Mouse (Mus musculus) spleen, postnatal 4 days (tissue): ENCODE measurements around the gene Hpd.

ENCODE experiments used
- DNase-seq, 2 experiments: peaks; one replicate each; pipeline ENCODE4 v3.0.0; 2022; ENCODE audit warnings: low spot score in 2 of 2

Hpd gene

DNA sequence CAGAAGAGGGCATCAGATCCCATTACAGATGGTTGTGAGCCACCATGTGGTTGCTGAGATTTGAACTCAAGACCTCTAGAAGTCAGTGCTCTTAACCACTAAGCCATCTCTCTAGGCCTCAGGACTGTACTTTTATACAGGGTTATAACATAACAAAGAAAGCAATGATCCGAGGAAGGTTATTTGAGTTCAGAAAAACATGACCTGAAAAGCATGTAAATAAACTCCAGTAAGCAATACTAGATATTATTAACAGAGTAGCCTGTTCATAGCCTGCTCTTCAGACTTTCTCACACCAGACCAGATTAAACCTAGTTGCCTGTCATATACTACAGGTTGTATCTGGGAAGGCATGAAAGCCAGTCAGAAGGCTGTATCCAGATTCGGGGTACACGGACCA, 4.8 kb upstream of the Hpd start:
- DNase-seq, result no peak

DNA sequence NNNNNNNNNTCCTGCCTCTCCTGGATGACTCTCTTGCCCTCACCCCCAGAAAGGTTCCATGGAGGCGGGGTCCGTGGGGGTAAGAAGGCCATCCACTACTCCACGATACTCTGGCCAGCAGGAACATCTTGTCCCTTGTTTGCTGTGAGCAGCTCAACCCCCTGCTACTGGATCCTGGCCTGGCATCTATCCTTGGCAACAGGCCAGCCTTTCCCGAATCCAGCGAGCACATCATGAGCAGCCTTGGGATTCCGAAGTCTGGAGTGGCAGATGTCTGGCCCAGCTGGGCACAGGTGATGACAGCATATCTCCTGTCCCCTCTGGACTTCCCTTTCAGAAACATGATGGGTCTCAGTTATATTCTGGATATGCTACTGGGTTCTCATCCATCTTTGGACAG, 3.4 kb upstream of the Hpd start:
- no peak for DNase-seq

GRCm38 (mm10) chr5:123181536-123181935, 991 bp downstream of the Hpd start:
- DNase-seq, result no peak

DNA sequence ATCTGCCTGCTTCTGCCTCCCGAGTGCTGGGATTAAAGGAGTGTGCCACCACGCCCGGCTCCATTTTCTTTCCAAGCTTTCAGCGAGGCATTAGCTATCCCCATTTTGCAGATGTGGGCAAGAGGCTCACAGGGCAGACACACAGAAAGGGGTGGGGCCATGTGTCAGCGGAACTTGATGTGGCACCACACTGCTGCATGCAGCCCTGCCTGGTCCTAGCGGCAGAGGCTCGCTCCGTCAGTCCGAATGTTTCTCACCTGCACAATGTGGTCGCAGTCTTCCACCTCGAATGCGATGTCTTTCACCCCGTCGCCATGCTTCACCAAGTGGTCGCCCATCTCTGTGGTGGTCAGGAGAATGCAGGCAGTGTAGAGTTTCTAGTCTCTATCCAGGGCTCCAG, 2.1 kb downstream of the Hpd start:
- DNase-seq, result no peak

- no peak for DNase-seq
Observed at GRCm38 (mm10) chr5:123178792-123179191, 3.7 kb downstream of the Hpd start.

DNA sequence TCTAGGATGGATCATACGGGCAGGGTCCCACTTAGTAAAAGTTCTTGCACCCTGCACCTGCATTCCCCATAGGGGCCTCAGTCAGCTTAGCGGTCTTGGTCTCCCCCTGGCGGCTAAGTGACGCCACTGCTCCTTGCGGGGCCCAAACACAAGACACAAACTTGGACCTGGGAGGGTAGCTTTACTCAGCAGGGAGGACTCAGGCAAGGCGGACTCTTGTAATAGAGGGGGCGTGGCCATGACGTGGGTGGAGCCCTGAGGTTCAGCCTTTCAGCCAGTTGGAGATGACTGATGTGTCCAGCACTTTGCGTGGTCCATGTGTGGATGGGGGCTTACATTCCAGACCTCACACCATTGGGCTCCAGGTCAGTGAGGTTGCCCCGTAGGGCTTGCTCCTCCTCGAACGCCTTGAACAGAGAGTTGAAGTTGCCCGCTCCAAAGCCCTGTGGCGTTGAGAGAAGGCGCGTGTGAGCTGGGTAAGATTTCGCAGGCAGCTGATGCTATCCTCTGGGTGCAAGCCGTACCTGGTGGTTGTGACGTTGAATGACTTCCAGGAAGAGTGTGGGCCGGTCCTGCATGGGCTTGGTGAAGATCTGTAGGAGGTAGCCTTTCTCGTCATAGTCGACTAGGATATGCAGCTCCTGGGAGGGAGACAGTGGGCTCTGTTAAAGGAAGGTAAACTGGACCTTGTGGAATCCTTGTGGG, 10.7 kb downstream of the Hpd start:
- DNase-seq, result peak; percentile 93 to 97

- DNase-seq, result no peak
Observed at GRCm38 (mm10) chr5:123170365-123170764, 12.2 kb downstream of the Hpd start.

- DNase-seq, result no peak
Observed at GRCm38 (mm10) chr5:123169284-123169683, 13.2 kb downstream of the Hpd start, which contains the start of gene Psmd9. Psmd9 (plus strand) TSS chr5:123169413.

- DNase-seq, result no peak
Observed at GRCm38 (mm10) chr5:123167591-123167990, 14.9 kb downstream of the Hpd start.

DNA sequence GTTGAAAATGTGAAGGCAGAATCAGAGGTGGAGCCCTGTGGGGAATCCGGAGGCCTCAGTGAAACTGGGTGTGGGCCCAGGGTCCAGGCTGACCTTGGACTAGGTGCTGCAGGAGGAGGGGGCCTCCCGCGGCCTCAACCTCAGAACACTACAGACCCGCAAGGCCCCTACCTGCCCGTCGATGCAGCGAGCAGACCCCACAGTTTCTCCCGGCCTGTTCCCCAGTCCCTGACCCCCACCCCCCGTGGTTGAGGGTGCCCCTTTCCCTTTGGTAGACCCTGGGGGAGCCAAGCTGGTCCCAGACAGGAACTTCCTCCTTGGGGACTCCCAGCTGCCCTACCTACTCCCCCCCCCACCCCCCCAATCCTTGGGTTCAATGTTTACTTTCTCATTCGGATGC, 16.1 kb downstream of the Hpd start:
- no peak for DNase-seq

DNA sequence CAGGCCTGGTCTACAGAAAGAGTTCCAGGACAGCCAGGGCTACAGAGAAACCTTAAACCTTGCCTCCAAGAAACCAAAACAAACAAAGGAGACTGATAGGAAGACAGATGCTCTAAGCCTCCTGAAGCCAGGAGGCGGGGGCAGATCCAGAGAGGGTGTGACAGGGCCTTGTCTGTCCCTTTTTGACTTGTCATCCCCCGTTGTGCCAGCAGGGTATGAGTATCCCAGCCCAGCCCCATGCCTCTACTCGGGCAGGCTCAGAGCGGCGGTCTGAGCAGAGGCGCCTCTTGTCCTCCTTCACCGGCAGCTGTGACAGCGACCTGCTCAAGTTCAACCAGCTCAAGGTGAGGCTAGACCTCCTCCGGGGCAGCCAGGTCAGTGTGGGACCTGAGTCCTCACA, 19.6 kb downstream of the Hpd start:
- DNase-seq, result peak in 1 of 2 experiments; percentile 67

DNA sequence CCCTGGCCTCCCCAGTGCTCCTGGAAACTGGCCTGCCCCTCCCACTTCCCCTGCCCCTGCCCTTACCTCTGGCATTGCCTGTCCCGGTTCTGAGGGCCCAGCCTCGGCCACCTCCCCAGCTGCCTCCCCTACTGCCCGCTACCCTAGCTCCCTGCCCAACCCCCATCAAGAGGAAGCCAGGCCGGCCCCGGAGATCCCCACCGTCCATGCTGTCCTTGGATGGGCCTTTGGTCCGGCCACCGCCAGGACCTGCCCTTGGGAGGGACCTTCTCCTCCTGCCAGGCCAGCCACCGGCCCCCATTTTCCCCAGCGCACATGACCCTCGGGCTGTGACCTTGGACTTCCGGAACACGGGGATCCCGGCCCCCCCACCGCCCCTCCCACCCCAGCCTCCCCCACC, 22.2 kb downstream of the Hpd start:
- peak in 1 of 2 experiments; percentile 67 for DNase-seq

GRCm38 (mm10) chr5:123159866-123160265, 22.7 kb downstream of the Hpd start:
- DNase-seq, result no peak

- no peak for DNase-seq
Observed at GRCm38 (mm10) chr5:123159446-123159845, 23.1 kb downstream of the Hpd start.

DNA sequence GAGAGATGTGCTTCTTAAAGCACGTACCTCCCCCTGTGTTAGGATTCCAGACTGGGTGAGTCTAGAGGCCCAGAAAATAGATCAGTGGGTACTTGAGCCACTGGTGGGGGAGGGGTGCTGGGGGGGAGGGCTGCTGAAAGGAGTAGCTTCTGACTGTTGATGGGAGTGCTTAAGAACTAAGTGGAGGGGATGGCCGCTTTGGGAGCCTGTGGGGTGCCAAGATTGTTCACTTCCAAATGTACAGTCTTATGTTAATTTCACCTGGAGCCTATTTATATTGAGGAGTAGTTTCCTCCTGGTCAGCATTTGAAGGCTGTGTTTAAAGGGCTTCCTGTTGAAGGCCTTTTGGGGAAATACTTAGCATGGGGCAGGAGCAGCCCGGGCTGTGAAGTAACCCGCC, 24.6 kb downstream of the Hpd start:
- DNase-seq, result no peak

- peak in 1 of 2 experiments; percentile 68 for DNase-seq
Observed at GRCm38 (mm10) chr5:123156763-123157162, 25.8 kb downstream of the Hpd start.

DNA sequence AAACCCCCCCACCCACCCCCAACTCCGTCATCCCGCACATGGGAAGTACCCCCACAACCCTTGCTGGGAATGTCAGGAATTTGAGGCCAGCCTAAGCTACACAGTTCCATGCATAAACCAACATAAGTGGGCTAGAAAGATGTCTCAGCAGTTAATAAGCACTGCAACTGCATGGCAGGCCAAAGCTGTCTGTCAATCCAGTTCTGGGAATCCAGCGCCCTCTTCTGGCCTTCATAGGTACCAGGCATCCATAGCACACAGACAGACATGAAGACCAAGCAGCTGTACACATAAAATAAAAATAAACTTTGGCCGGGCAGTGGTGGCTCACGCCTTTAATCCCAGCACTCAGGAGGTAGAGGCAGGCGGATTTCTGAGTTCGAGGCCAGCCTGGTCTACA, 27.1 kb downstream of the Hpd start:
- peak; percentile 79 to 89 for DNase-seq

DNA sequence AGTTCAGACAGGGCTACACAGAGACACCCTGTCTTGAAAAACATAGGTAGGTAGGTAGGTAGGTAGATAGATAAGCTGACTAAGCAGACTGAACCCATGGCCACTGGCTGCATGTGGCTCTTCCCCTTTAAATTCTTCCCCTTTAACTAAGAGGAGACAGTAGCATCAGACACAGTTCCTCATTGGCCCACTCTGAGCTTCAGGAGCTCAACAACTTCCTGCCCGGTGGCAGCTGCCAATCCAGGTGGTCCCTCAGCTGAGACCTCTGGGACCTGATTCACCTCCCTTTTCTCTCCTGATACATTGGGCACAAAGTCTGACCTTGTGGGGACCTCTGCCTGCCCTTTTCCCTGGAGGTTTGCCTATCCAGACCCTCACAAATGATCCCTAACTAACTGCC, 29.6 kb downstream of the Hpd start:
- peak in 1 of 2 experiments; percentile 66 for DNase-seq

- no peak for DNase-seq
Observed at GRCm38 (mm10) chr5:123151707-123152362, 30.7 kb downstream of the Hpd start.

GRCm38 (mm10) chr5:123151077-123151476, 31.4 kb downstream of the Hpd start:
- peak in 1 of 2 experiments; percentile 70 for DNase-seq

- no peak for DNase-seq
Observed at GRCm38 (mm10) chr5:123150641-123151040, 31.9 kb downstream of the Hpd start.

DNA sequence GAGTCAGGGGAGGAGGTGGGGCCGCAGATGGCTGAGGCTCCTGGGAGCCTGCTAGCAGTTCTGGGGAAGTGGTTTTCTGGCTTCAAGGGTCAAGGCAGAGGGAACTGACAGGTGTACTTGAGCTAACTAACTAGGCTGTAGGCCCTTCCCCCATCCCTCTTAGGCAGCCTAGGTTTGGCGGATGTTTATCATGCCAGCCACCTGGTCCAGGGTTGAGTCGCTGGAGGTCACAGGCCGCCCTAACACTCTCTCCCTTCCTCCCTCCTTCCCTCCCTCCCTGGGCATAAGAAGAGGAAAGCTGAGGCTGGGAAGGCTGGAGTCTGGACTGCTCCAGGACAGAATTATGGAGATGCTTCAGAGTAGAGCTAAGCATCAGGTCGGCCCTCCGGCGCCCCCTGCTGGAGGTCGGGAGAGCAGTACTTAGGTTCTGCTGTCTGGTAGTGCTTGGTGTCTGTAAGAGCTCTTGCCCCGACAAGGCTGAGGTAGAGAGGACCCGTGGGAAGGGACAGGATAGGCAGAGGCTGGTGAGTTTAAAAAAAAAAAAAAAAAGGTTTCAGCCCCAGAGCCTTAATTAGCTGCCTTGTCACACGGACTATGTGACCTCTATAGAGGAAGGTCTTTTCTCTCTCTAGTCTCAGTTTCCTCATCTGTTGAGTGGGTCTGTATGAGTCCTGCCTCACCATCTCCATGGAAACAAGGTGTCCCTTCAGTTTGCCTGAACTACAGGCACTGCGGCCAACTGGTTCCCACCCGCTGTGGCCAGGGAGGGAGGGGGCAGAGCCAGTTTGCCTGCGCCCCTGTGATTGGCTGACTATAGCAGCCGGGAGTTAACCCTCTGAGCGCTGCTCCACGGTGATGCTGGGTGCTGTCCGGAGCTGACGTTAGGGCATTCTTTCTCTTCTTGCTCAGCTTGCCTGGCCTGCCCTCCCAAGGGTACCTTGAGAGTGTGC, 32.8 kb downstream of the Hpd start:
- peak; percentile 92 to 98 for DNase-seq
